Mouse (Mus musculus): ENCODE results near the gene Hoxd13. TPM values are rescaled to one million over a fixed set of nuclear protein-coding genes. Genes with fewer than 3 reads are reported as not detected.

Hoxd13 gene
- not detected in 2 replicates for polyA plus RNA-seq (2012; ENCODE audit: insufficient read depth, insufficient read length, low replicate concordance, missing spikeins)

GRCm38 (mm10) chr2:74667842-74668357 lies at the start of gene Hoxd13:
Gene Hoxd13 (plus strand): TSS chr2:74668310.
- H3K4me1 ChIP-seq (ENCODE audit: control insufficient read depth, insufficient read depth, low read length), result peaks cover 4% of the 10 kb centered on the region
- TF ChIP-seq POLR2A (IDR thresholded peaks at IDR 0.05; ENCODE audit: insufficient read depth, low read depth, low read length) (no peak), CTCF (IDR thresholded peaks at IDR 0.05; ENCODE audit: insufficient read depth, low read depth, low read length) (no peak)
- H3K27ac ChIP-seq (ENCODE audit: insufficient read depth, low read depth, low read length), result no peak within 1 kb of the TSS
- no peak within 1 kb of the TSS; the same call in 1 of the 2 replicates for H3K4me3 ChIP-seq (ENCODE audit: insufficient read depth, low read depth, low read length)
- 2% methylated on average over 39 of the region's 51 CpGs for WGBS

GRCm38 (mm10) chr2:74619676-74620246 lies 48.3 kb upstream of the Hoxd13 start:
- Histone ChIP-seq H3K27ac (ENCODE audit: insufficient read depth, low read depth, low read length) (no peak overlapping the region), H3K4me1 (ENCODE audit: control insufficient read depth, insufficient read depth, low read length) (no peaks in the 10 kb centered on the region), H3K4me3 (ENCODE audit: insufficient read depth, low read depth, low read length) (no peak overlapping the region)
- TF ChIP-seq CTCF (IDR thresholded peaks at IDR 0.05; ENCODE audit: insufficient read depth, low read depth, low read length) (no peak), POLR2A (IDR thresholded peaks at IDR 0.05; ENCODE audit: insufficient read depth, low read depth, low read length) (no peak)
- 80% methylated on average over 3 of the region's 3 CpGs for WGBS

- 90% methylated on average over 10 of the region's 10 CpGs for WGBS
- TF ChIP-seq POLR2A (IDR thresholded peaks at IDR 0.05; ENCODE audit: insufficient read depth, low read depth, low read length) (no peak), CTCF (IDR thresholded peaks at IDR 0.05; ENCODE audit: insufficient read depth, low read depth, low read length) (no peak)
- H3K27ac ChIP-seq (ENCODE audit: insufficient read depth, low read depth, low read length), result no peak overlapping the region
Measured at GRCm38 (mm10) chr2:74620368-74620767, 47.7 kb upstream of the Hoxd13 start.

GRCm38 (mm10) chr2:74635412-74635811 lies 32.7 kb upstream of the Hoxd13 start:
- WGBS, result 71% methylated on average over 4 of the region's 4 CpGs
- H3K27ac ChIP-seq (ENCODE audit: insufficient read depth, low read depth, low read length), result no peak overlapping the region

More at GRCm38 (mm10) chr2:74620368-74620767, 47.7 kb upstream of the Hoxd13 start:
- Histone ChIP-seq H3K4me3 (ENCODE audit: insufficient read depth, low read depth, low read length) (no peak overlapping the region), H3K4me1 (ENCODE audit: control insufficient read depth, insufficient read depth, low read length) (no peaks in the 10 kb centered on the region)

GRCm38 (mm10) chr2:74642431-74642830 lies 25.7 kb upstream of the Hoxd13 start:
- TF ChIP-seq POLR2A (IDR thresholded peaks at IDR 0.05; ENCODE audit: insufficient read depth, low read depth, low read length), result no peak
- TF ChIP-seq CTCF (IDR thresholded peaks at IDR 0.05; ENCODE audit: insufficient read depth, low read depth, low read length), result no peak
- WGBS, result 65% methylated on average over 5 of the region's 5 CpGs
- H3K27ac ChIP-seq (ENCODE audit: insufficient read depth, low read depth, low read length), result no peak overlapping the region
- no peaks in the 10 kb centered on the region for H3K4me1 ChIP-seq (ENCODE audit: control insufficient read depth, insufficient read depth, low read length)
- H3K4me3 ChIP-seq (ENCODE audit: insufficient read depth, low read depth, low read length), result no peak overlapping the region

More at GRCm38 (mm10) chr2:74635412-74635811, 32.7 kb upstream of the Hoxd13 start:
- Histone ChIP-seq H3K4me1 (ENCODE audit: control insufficient read depth, insufficient read depth, low read length) (no peaks in the 10 kb centered on the region), H3K4me3 (ENCODE audit: insufficient read depth, low read depth, low read length) (no peak overlapping the region)
- no peak for TF ChIP-seq POLR2A (IDR thresholded peaks at IDR 0.05; ENCODE audit: insufficient read depth, low read depth, low read length)
- TF ChIP-seq CTCF (IDR thresholded peaks at IDR 0.05; ENCODE audit: insufficient read depth, low read depth, low read length), result no peak

GRCm38 (mm10) chr2:74645631-74646030 lies 22.5 kb upstream of the Hoxd13 start:
- Histone ChIP-seq H3K4me3 (ENCODE audit: insufficient read depth, low read depth, low read length) (no peak overlapping the region), H3K4me1 (ENCODE audit: control insufficient read depth, insufficient read depth, low read length) (no peaks in the 10 kb centered on the region), H3K27ac (ENCODE audit: insufficient read depth, low read depth, low read length) (no peak overlapping the region)
- 82% methylated on average over 3 of the region's 3 CpGs for WGBS
- no peak for TF ChIP-seq CTCF (IDR thresholded peaks at IDR 0.05; ENCODE audit: insufficient read depth, low read depth, low read length)
- TF ChIP-seq POLR2A (IDR thresholded peaks at IDR 0.05; ENCODE audit: insufficient read depth, low read depth, low read length), result no peak

GRCm38 (mm10) chr2:74647082-74647864 lies 20.8 kb upstream of the Hoxd13 start:
- Histone ChIP-seq H3K4me1 (ENCODE audit: control insufficient read depth, insufficient read depth, low read length) (no peaks in the 10 kb centered on the region), H3K27ac (ENCODE audit: insufficient read depth, low read depth, low read length) (no peak overlapping the region), H3K4me3 (ENCODE audit: insufficient read depth, low read depth, low read length) (no peak overlapping the region)
- WGBS, result 24% methylated on average over 7 of the region's 7 CpGs
- TF ChIP-seq POLR2A (IDR thresholded peaks at IDR 0.05; ENCODE audit: insufficient read depth, low read depth, low read length) (no peak), CTCF (IDR thresholded peaks at IDR 0.05; ENCODE audit: insufficient read depth, low read depth, low read length) (no peak)

- WGBS, result 37% methylated on average over 2 of the region's 2 CpGs
- TF ChIP-seq CTCF (IDR thresholded peaks at IDR 0.05; ENCODE audit: insufficient read depth, low read depth, low read length), result no peak
- no peak for TF ChIP-seq POLR2A (IDR thresholded peaks at IDR 0.05; ENCODE audit: insufficient read depth, low read depth, low read length)
- no peak overlapping the region for H3K27ac ChIP-seq (ENCODE audit: insufficient read depth, low read depth, low read length)
- no peak overlapping the region for H3K4me3 ChIP-seq (ENCODE audit: insufficient read depth, low read depth, low read length)
- H3K4me1 ChIP-seq (ENCODE audit: control insufficient read depth, insufficient read depth, low read length), result 0 out of 2 replicates have a peak, but pooled peaks cover 3% of the 10 kb centered on the region
Measured at GRCm38 (mm10) chr2:74652996-74653340, 15.1 kb upstream of the Hoxd13 start.

All from olfactory bulb, adult 2 months (tissue).